In the genomic region with DNA sequence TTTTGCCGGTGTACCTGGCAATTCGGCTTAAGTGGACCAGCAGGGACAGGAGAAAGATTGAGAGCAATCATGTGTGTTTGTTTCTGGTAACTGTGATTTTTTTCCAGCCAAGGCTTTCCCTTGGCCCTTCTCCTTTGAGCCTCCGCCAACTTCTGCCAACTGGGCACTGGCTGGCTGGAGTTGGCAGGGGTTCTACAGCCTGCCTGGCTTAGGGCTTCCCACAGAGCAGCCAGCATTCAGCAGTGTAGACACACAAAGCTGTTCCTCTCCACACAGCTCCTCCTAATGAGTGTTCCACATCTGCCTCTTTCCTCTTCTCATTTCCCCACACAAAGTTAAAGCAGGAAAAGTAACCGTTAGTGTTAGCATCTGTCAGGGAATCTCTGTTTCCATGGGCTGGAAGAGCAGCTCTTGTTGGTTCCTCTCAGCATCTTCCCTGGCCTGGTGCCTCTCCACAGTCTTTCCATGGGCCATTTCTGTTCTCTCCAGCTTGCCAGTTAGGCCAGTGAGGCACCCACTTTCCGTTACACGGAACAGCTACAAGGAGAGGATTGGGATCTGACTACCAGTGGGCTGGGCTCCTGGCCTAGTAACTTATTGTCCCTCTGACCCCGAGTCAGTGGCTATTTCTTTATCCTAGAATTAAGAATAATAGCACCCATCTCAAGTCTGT, we compare ENCODE assay signal across 8 mouse cellular contexts.
DNase-seq lines count a peak whose midpoint lies in the region; ATAC-seq lines count a peak whose summit lies in the region.

No protein-coding gene starts in this region.

- H3K9me3 ChIP-seq in forebrain, embryonic 15.5 days, result no peaks in the 10 kb centered on the region
- H3K9me3 ChIP-seq in forebrain, embryonic 12.5 days, result no peaks in the 10 kb centered on the region

- no peaks in the 10 kb centered on the region for H3K27me3 ChIP-seq in forebrain, embryonic 15.5 days
- H3K27me3 ChIP-seq in forebrain, embryonic 12.5 days, result no peaks in the 10 kb centered on the region

- H3K4me3 ChIP-seq in forebrain, embryonic 15.5 days, result no peak overlapping the region
- no peak overlapping the region for H3K4me3 ChIP-seq in forebrain, embryonic 12.5 days (replicated peaks)

- H3K9ac ChIP-seq in forebrain, embryonic 15.5 days (replicated peaks), result no peak overlapping the region
- H3K9ac ChIP-seq in forebrain, embryonic 12.5 days, result no peak overlapping the region

- WGBS in forebrain, embryonic 15.5 days, result 36% methylated on average over 7 of the region's 7 CpGs
- WGBS in forebrain, embryonic 12.5 days, result 55% methylated on average over 7 of the region's 7 CpGs

- H3K4me2 ChIP-seq in forebrain, embryonic 15.5 days (replicated peaks), result no peak overlapping the region
- H3K4me2 ChIP-seq in forebrain, embryonic 12.5 days, result no peak overlapping the region

- peak; percentile 92 for DNase-seq in cerebellum, adult 11 months
- peak; percentile 67 for DNase-seq in gastrocnemius, postnatal 10 days
- peak; percentile 83 to 91 for DNase-seq in layer of hippocampus, postnatal 14 days (ENCODE audit: low spot score in 2 of 2)
- peak; percentile 56 to 60 for DNase-seq in right cerebral cortex, adult 2 months (ENCODE audit: low spot score in 2 of 2)
- DNase-seq in lung, postnatal 14 days, result no peak
- no peak for DNase-seq in liver

- no peaks in the 10 kb centered on the region for H3K36me3 ChIP-seq in forebrain, embryonic 15.5 days
- no peaks in the 10 kb centered on the region for H3K36me3 ChIP-seq in forebrain, embryonic 12.5 days (replicated peaks)

- peak; percentile 92 for ATAC-seq in forebrain, embryonic 15.5 days (replicated peaks)
- no peak for ATAC-seq in forebrain, embryonic 12.5 days (ENCODE audit: low FRiP score)

- H3K27ac ChIP-seq in forebrain, embryonic 15.5 days (replicated peaks), result peak overlapping the region; percentile 75
- H3K27ac ChIP-seq in forebrain, embryonic 12.5 days, result no peak overlapping the region

- H3K4me1 ChIP-seq in forebrain, embryonic 15.5 days, result peaks cover 13% of the 10 kb centered on the region
- 0 out of 2 replicates have a peak, but pooled peaks cover 8% of the 10 kb centered on the region for H3K4me1 ChIP-seq in forebrain, embryonic 12.5 days

Comparison
In these comparisons a context has a peak if more than half of its experiments do, and no peak if none do; other contexts are left out.
1. DNase-seq: peak in cerebellum, adult 11 months (single experiment), gastrocnemius, postnatal 10 days (single experiment), layer of hippocampus, postnatal 14 days (2 of 2) and right cerebral cortex, adult 2 months (2 of 2); none in lung, postnatal 14 days (single experiment) and liver (single experiment).